Mouse (Mus musculus) brain, embryonic 14.5 days (tissue): ENCODE data around the gene Sult3a1.

Experiments used
- CTCF ChIP-seq: fragments of 200-500 bp; IDR thresholded peaks from 2 replicates; pipeline ENCODE4 v1.5.1; 2012; ENCODE audit warnings: inconsistent platforms, mild to moderate bottlenecking, moderate library complexity, borderline replicate concordance; ENCODE audit not compliant: insufficient read depth, insufficient read length; ENCODE audit errors: extremely low read depth
- POLR2A ChIP-seq: fragments of 200-500 bp; IDR thresholded peaks from 2 replicates; pipeline ENCODE4 v1.6.1; 2012; ENCODE audit warnings: mild to moderate bottlenecking, inconsistent platforms, borderline replicate concordance; ENCODE audit not compliant: poor library complexity, insufficient read depth, insufficient read length, severe bottlenecking; ENCODE audit errors: extremely low read depth

- TF ChIP-seq POLR2A (no peak), CTCF (no peak)
These were observed 15.3 kb downstream of the Sult3a1 start for GRCm38 (mm10) chr10:33872672-33873398.
